Mouse (Mus musculus) cerebellum, adult 18-20 months (tissue): Measurements from ENCODE around the gene Olfr64.

Source experiments
- DNase-seq, 2 experiments: peaks; one replicate each; pipeline ENCODE4 v3.0.0; 2021

The Olfr64 gene

DNA sequence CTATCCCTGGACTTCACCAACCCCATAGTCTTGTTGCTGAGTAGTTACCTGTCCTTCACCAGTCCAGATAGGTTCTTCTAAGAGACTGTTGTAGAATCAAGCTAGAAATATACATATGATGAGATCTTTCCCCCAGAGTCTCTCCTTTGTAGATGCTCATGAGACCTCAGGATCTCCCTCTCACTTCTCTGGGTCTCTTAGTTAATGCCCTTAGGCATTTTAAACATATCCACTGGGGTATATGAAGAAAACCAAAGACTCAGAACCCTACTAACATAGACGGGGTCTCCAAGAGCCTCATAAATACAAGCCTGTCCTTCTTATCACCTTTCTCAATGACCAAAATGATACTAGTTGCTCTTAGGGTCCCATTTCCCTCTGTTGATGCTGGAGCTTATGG is at the start of gene Olfr64:
Olfr64 (minus strand) TSS at position 101 of the 400 bp plus-strand sequence.
- no peak for DNase-seq

DNA sequence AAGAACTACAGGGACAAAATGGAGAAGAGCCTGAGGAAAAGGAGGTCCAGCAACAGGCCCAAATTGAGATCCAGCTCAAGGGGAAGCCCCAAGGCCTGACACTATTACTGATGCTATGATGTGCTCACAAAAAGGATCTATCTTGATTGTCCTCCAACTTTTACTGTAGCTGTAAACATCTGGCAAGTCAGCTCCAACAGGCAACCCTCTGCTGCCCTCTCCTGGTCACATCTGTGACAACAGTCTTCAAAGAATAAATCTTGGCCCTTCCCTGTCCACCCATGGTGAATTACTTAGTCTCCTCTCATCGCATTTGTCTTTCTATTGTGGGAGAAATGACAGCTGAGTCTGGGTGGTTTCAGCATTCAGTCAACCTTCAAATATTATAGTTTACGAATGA is 48.4 kb upstream of the Olfr64 start:
- DNase-seq = no peak

DNA sequence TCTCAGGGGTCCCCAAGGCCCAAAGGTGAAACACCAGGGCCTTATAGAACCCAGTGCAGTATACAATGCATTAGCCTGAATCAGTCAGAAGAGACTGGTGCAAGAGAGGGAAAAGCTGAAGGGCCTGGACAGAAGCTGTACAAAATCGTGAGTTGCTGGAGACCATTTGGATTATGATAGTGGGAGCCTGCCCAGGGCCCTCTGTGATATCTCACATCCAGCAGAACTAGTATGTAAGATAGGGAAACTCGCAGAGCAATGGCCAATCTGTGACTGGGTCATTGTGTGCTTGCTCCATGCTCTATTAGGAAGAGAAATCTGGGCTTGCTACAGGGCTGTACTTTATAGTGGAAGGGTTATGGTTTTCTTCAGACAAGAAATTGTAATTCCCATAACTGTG is 40.0 kb upstream of the Olfr64 start, which contains the start of gene Olfr632:
Olfr632 (plus strand) TSS at position 84 of the 400 bp plus-strand sequence.
- no peak for DNase-seq

DNA sequence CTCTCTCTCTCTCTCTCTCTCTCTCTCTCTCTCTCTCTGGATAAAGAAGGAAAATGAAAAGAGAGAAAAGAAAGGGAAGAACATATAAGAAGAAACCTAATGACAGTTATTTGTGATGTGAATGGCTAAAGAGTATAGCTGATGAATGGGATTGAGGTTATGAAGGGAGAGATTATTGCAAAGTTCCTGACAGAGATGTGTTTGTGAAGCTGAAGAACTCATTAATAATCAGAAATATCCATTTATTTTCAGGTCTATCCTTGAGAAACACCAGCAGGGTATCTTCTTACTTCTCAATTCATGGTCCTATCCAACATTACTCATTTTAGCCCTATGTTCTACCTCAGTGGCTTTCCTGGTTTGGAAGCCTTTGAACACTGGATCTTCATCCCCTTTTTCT is 34.2 kb upstream of the Olfr64 start, which contains the start of gene Olfr631:
Olfr631 (plus strand) TSS at position 301 of the 400 bp plus-strand sequence.
- no peak for DNase-seq

DNA sequence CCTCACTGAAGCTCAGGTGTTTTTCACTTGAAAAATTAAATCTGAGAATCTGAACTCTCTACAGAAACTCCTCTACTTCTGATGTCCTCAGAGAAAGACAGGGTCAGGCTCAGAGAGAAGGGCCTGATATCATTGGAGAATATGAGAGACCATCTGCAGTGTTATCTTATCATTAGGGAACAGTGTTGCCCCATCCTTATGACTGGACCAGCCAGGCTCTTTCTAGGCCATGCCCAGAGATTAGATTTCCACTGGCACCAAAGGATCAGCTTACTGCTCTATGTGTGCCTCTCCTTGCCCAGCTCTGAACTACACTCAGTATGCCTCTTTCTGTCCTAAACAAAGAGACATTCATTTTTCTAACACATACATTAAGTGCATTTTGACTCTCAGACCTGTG is 21.1 kb upstream of the Olfr64 start:
- DNase-seq = no peak

DNA sequence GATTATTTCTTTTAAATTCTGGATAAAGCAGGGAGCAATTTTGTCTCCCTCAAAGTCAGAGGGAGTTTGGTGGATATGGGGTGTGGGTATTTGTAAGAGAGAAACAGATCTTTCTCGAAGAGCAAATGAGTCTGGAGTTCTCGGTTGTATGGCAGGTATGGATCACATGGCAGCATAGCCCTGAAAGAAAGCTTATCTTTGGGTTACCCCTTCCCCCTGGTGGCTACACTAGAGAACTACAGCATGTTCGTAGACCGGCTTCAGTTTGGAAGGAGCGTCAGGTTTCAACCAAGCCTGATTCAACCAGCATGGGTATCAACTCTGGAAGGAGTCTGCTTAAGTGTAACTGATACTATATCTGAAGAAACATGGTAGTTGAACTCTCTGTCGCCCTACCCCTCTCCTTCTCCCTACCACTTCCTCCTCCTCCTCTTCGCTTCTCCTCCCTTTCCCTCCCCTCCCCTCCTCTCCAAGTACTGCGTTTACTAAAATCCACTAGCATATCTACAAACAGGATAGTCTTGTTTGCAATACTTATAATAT is 18.8 kb upstream of the Olfr64 start:
- no peak for DNase-seq

DNA sequence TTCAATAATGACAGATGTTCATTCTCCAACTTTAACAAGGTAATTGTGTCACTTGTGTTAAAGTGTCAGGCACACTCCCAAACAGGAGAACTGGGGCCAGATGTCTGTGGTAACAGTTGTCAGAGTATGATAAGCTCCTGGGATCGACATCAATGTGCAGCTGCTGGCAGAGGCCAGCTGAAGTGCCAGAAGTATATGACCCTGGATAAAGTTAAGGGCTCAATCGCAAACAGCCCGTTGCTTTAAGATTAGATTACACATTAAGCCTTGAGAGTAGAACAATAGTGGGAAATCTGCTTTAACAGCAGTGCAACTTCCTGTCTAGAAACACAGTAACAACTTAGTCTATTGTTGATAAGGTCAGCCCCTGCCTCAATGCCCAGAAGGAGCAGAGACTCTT is 15.8 kb upstream of the Olfr64 start:
- no peak for DNase-seq

DNA sequence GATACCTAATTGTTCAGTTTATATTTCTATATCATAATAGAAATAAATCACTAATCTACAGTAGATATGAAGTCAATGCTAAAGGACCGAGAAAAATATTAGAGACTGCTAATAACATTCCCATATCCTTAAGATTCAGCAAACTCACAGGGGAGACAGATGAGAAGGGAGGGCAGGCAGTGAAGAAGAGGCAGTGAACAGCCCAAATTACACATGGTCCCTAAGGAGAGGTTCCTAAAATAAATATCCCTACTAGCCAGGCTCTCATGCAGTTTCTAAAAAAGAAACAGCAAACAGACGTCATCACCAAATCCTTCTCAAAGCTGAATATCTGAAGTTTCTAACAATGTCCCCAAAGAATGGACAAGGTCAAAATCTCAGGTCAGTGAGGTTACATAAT is 8.9 kb upstream of the Olfr64 start, which contains the start of gene Olfr65:
Olfr65 (plus strand) TSS at position 301 of the 400 bp plus-strand sequence.
- no peak for DNase-seq

DNA sequence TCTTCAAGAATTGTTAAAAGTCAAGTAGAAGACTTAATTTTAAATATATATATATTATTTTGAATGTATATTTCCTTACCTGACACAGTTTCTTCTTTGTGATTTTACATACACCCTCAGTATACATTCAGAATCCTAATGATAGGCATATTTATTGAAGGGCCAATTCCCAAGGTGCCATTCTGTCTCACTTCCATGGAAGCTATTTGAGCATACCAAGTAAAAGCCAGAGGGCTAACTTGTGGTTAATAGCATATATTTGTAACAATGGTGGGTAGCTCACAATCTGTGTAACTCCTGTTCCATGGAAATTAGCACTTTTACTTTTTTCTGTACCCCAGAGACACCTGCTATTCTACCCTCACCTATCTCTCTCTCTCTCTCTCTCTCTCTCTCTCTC is 8.1 kb downstream of the Olfr64 start, which contains the start of gene Olfr66:
Olfr66 (minus strand) TSS at position 101 of the 400 bp plus-strand sequence.
- DNase-seq = no peak

DNA sequence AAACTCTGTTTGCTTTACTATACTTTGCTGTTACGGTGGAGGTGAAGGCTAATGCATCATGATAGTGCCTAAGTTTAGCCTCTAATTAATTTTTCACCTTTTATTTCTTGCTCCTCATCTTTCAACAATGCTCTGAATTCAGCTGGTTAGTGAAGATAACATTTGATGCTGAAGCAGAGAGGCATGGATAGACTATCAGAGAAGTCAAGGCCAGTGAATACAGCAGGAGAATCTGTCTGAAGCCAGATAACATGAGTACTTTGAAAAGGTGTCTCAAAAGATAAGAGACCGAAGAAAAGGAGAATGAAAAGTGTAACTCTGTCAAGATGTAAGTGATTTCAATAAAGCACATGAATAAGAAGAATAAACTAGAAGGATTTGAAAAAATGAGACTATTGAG is 17.2 kb downstream of the Olfr64 start:
- DNase-seq = no peak

DNA sequence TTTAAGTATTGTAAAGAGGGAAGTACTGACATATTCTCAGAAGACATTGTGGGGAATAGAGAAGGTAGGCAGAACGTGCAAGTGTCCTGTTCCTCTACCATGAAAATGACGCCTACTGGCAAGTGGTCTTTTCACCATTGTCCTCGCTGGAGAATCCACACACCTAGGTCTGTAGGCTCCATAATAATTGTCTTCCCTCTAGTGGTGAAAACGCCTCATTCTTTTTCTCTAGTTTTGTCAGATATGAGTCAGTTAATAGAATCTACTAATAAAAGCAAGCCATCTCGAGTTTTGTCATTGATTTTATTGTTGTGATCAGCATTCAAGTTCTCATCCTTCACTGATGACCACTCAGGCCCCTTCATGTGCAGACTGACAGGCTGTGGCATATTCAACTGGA is 19.8 kb downstream of the Olfr64 start:
- no peak for DNase-seq

DNA sequence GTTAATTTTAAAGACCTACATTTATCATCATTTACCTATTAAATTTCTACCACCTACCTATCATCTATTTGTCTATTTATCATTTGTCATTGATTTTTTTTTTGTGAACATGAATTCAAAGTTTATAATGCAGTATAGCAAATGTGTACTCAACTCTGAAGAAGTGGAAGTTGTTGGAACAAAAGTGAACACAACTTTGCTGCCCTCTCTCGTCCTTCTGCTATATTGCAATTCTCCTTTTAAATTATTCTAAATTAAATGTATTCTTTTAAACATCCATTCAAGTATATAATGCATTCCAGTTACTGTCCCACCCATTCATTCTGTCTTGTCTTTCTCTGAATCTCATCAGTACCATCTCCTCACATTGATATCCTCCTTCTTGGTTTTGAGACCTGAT is 21.2 kb downstream of the Olfr64 start:
- no peak for DNase-seq

DNA sequence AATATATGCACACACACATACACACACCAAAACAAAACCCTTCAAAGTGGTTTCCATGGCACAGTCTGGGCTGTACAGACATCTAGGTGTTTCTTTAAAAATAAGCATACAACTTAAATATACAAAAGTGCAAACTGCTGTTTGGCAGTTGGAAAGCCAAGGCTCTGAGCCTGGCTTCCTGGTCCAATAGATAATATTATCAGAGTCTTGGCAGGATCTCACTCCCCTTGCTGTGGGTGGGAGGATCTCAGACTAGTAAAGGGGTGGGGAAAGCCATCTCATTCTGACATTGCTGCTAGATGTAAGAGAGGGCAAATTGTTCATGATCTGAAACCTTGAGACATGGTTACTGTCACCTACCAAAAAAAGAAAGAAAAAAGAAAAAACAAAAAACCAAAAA is 23.6 kb downstream of the Olfr64 start:
- no peak for DNase-seq

DNA sequence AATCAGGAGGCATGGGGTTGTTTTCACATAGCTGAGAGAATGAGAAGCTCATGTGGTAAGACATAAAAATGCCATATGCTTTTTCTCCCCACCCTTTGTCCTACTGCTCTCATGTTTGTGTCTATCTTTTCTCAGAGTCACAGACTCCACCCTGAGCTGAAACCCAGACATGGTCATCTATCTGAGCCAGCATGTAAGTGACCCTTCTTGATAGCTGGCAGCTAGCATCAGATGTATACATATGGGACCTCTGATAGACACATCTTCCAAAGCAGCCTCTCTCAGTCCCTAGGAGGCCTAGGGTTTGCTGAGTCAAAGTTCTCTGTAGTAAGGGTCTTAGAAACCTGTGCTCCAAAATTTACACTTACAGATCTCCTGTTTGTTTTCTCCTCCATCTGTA is 28.6 kb downstream of the Olfr64 start:
- no peak for DNase-seq

DNA sequence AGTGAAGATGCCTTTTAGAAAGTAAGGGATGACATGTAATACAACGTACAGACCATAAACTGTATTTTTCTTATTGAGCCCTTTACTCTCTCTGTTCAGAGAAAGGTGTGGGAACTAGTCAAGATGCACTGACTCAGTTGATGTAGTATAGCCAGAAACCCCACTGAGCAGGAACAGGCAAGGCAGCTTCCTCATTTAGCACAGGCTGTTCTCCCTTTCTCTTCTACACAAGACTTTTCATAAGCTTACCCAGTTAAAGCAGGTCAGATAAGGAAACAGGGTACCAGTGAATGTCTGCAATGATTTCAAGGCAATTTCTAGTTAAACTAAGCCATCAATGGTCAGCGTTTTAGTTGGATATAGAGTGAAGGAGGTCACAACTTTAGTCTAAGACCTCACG is 32.8 kb downstream of the Olfr64 start:
- DNase-seq = no peak

DNA sequence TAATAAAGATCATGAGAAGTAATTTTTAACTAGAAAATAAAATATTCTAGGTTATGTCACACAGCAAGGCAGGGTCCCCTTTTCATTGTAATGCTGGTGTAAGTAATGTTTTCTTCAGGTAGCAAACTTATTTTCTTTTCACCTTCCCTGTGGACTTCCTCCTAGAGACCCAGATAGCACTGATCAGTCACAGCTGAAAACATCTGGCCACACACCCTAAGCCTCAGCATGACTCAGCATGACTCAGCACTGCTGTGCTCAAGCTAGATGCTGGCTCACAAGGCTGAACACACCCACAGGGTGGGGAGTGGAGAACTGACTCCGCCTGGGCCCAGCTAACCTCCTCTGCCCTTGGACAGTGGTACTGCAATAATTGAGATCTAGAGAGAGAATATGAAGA is 33.4 kb downstream of the Olfr64 start:
- DNase-seq = no peak

DNA sequence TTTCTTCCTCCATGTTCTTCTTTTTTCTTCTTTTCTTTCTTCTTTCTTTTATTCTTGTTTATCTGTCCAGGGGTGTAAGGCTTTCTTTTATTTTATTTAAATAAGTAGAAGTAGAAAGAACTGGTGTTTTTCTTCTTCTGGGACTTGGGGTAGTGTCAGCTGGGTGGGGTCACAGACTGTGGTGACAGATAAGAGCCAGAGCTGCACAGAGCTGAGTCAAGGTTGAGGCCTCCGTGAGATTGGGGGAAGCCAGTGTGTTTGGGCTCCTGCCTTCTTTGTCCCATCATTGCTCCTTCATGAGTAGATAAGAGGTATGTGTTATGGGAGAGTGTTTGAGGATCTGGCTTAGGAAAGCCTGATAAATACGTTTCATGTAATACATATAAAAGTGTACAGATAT is 35.2 kb downstream of the Olfr64 start:
- DNase-seq = no peak

DNA sequence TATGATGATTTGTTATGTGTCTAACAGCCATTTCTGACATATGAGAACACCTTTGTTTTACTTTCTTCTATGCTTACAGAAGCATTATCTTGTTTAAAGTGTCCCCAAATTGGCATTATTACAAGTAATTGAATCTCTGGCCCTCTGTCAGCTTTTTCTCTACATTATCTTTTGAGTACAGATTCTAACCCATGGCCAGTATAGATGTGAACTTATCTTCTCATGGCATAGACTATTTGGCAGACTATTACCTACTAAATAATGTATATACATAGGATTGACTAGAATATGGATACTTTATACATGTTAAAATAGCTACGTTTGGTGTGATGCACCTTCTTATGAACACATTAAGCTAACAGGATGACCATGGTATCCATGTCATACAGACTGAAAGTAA is 39.6 kb downstream of the Olfr64 start:
- no peak for DNase-seq

DNA sequence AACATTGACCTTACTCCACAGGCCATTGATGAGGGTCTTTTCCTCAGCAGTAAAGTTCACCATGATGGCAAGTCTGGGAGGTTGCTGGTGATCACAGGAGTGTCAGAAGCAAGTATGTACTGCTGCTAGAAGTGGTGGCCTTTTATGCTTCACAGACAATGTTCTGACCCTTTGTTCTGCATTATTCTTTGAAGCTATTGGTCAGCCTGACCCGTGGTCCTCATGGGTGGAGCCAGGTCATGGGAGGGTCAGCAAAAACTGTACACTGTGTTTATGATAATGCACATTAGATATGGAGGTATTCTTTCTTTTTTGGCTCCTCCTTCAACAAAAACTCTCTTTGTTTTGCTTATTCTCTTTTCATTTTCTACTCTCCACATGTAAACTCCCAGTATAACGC is 41.2 kb downstream of the Olfr64 start, which contains the start of gene Hbb-y:
Hbb-y (minus strand) TSS at position 127 of the 400 bp plus-strand sequence.
- DNase-seq = no peak

DNA sequence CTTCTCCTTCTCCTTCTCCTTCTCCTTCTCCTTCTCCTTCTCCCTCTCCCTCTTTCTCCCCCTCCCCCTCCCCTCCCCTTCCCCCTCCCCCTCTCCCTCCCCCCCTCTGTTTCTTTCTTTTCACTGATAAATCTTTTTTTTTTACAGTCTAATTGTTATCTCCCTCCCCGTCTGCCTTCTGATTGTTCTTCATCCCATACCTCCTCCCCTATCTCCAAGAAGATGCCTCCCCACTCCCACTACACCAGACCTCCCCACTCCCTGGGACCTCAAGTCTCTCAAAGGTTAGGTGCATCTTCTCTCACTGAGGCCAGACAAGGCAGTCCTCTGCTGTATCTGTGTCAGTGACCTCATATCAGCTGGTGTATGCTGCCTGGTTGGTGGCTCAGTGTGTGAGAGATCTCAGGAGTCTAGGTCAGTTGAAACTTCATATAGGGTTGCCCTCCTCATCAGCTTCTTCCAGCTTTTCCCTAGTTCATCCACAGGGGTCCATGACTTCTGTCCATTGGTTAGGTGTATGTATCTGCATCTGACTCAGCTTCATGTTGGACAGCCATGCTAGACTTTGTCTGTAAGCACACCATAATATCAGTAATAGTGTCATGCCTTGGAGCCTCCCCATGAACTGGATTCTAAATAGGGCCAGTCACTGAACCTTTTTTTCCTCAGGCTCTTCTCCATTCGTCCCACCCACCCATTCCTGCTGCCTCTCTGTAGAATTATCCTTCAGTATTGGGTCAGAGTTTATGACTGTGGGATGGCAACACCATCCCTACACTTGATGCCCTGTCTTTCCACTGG is 49.6 kb downstream of the Olfr64 start:
- DNase-seq = no peak

DNA sequence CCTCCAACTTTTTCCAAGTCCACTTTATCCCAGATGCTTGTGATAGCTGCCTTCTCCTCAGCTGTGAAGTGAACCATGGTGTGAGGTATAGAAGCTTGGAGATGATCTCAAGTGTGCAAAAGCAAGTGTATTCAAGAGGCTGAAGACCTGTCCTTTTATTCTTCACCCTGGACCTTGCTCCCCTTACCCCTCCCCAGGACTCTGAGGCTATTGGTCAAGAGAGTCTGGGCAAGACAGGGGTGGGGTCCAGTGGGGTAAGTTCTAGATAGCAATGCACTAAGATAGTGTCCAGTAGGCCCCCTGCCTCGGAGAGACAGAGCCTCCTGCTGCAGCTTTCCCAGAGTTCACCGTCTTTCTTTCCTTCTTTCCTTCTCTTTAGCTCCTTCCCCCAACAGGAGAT is 51.3 kb downstream of the Olfr64 start, which contains the start of gene Hbb-bh1:
Hbb-bh1 (minus strand) TSS at position 131 of the 400 bp plus-strand sequence.
- no peak for DNase-seq

DNA sequence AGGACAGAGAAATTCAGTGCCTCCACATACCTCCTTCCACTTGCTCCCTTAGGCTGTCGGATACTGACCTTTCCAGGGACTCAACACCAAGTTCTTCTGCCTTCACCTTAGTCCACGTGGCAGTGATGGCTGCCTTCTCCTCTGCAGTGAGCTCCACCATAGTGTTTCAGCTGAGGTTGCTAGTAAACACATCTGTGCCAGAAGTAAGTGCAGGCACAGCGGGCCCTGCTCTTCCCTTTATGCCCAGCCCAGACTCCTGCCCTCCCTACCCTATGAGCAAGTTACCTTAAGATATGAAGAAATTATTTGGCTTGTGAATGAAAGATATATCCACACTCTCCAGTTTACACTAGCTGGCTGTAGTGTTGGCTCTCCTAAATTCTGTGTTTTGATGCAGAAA is 54.0 kb downstream of the Olfr64 start, which contains the start of gene Hbb-bh2:
Hbb-bh2 (minus strand) TSS at position 253 of the 400 bp plus-strand sequence.
- DNase-seq = no peak
